Mouse (Mus musculus): Measurements from ENCODE around the gene Akt2. TPM values are rescaled to one million over a fixed set of nuclear protein-coding genes. Genes with fewer than 3 reads are reported as not detected.

Akt2 gene
- polyA plus RNA-seq (2016; fragmentation: Nextera tagmentation; extraction: Ambion mirVana) = 94.8 and 106 TPM in 2 replicates

DNA sequence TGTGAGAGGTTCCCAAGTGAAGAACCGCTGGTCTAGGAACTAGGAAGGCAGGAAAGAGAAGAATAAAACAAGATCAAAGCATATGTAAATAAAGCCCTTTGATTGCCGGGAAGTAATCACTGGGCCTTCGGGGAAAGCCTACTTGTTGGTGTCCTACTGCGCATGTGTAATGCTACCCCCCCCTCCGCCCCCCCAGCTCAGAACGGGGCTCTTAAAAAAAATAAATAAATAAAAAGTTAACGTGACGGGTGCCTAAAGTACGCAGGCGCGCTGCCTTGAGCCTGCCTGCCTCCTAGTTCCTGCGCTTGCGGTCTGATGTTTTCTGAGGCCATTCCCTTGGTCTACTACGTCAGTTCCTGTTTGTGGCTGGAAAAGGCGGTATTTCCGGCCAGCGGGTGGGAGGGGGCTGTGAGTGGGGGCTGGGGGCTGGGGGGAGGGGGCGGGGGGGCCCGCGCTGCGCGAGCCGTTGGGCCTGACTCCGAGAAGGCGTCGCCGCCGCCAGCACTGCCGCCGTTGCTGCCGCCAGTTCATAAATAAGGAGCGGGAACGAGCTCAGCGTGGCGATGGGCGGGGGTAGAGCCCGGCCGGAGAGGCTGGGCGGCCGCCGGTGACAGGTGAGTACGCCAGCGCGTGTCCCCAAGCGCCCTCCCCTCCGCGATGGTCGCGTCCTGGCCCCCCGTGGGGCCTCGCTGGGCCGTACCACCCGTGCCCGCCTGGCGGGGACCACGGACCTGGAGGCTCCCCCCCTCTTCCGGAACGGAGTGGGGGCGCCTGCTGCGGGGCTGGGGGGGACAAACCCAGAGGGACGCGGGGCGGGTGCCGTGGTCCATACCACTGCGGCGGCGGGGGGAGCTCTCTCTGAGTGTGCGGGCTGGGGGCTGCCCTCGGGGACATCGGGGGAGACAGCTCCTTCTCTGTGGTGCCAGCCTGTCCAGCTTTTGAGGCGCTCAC, at the start of gene Akt2:
Gene Akt2 (plus strand): TSS at position 287 of the 951 bp plus-strand sequence.
- peaks cover 16% of the 10 kb centered on the region; the same call in 1 of the 2 replicates for H3K36me3 ChIP-seq
- peaks cover 41% of the 10 kb centered on the region for H3K4me1 ChIP-seq
- under 1% methylated on average over 67 of the region's 71 CpGs for WGBS
- peak; percentile 97 for DNase-seq (ENCODE audit: low spot score)
- H3K27me3 ChIP-seq (ENCODE audit: insufficient read depth, poor library complexity, severe bottlenecking) = no peaks in the 10 kb centered on the region
- H3K9me3 ChIP-seq = no peaks in the 10 kb centered on the region
- peak within 1 kb of the TSS; percentile 98 for H3K27ac ChIP-seq
- peak within 1 kb of the TSS; percentile 93 for H3K4me3 ChIP-seq

DNA sequence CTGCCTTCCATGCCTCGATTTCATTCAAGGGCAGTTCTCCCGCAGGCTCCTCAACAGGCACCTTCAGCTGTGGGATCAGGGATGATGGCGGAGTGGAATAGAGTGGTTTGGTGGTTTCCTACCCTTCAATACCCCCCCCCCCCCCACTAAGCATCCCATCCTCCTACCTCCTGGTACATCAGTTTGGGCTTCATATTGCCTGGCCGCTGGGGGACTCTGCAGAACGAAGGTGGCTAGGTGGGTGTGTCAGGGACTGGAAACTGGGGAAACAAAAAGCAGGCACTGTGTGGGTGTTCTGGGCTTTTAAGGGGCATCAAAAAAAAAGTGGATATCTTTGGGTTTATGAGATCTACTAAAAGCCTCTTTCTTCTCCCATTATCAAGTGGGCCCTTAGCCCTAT, 49.4 kb upstream of the Akt2 start:
- H3K9me3 ChIP-seq = no peaks in the 10 kb centered on the region
- H3K4me1 ChIP-seq = peaks cover 27% of the 10 kb centered on the region
- H3K27ac ChIP-seq = peak overlapping the region; percentile 75; the same call in 1 of the 2 replicates
- DNase-seq (ENCODE audit: low spot score) = no peak
- H3K36me3 ChIP-seq = peaks cover 18% of the 10 kb centered on the region
- peaks cover 5% of the 10 kb centered on the region; the same call in 1 of the 2 replicates for H3K27me3 ChIP-seq (ENCODE audit: insufficient read depth, poor library complexity, severe bottlenecking)
- 55% methylated on average over 5 of the region's 5 CpGs for WGBS
- peak overlapping the region; percentile 66 for H3K4me3 ChIP-seq

DNA sequence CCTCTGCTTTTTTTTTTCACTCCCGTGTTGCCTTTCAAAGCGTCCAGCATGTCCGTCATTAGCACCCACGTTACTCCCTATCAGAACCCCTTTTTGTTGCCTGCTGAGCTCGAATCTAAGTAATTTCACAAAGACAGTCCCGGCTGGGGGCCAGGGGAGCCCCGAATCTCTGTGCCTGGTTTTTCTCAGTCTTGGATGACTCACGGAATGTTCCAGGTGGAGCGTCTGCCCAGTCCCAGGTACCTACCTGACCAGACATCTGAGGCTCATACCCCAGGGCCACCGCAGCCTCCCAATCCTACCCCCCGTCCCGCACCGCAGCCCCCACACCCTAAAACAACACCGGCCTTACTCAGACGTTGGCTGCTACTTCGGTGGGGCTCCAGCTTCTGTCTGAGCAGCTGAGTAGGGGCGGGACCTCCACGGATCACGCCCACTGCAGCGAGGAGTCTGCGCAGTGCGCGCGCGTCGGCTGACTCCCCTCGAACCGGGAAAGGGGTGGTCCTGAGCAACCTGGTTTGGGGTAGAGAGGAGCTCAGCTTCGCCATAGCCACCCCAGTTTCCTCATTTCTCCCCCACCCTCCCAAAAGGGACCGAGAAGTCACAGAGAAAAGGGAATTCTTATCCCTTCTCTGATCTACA, 48.8 kb upstream of the Akt2 start:
- Histone ChIP-seq H3K27ac (peak overlapping the region; percentile 75), H3K36me3 (peaks cover 12% of the 10 kb centered on the region; the same call in 1 of the 2 replicates), H3K9me3 (no peaks in the 10 kb centered on the region), H3K4me3 (peak overlapping the region; percentile 66), H3K27me3 (ENCODE audit: insufficient read depth, poor library complexity, severe bottlenecking) (peaks cover 5% of the 10 kb centered on the region; the same call in 1 of the 2 replicates), H3K4me1 (peaks cover 27% of the 10 kb centered on the region)
- DNase-seq (ENCODE audit: low spot score) = peak; percentile 94
- WGBS = 2% methylated on average over 30 of the region's 30 CpGs

DNA sequence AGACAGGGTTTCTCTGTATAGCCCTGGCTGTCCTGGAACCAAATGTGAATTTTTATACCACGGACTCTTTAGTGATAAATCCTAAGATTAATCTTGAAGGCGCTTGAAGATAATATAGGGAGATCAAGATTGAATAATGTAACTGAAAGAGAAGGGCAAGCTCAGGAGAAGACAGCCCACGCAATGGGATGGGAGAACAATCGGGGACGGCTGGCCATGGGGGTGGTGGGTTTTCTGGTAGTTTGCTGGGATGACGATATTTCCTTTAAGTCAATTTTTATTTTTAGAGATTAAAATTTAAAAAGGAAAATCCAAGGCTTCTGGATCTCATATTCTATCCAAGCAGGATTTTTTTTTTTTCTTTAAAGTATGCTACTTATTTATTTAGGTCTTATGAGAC, 48.3 kb upstream of the Akt2 start:
- H3K27me3 ChIP-seq (ENCODE audit: insufficient read depth, poor library complexity, severe bottlenecking) = peaks cover 5% of the 10 kb centered on the region; the same call in 1 of the 2 replicates
- 41% methylated on average over 6 of the region's 6 CpGs for WGBS
- peak overlapping the region; percentile 75 for H3K27ac ChIP-seq
- no peak for DNase-seq (ENCODE audit: low spot score)
- H3K4me1 ChIP-seq = peaks cover 27% of the 10 kb centered on the region
- 0 out of 2 replicates have a peak, but pooled peaks cover 9% of the 10 kb centered on the region for H3K36me3 ChIP-seq
- no peaks in the 10 kb centered on the region for H3K9me3 ChIP-seq
- peak overlapping the region; percentile 66 for H3K4me3 ChIP-seq

DNA sequence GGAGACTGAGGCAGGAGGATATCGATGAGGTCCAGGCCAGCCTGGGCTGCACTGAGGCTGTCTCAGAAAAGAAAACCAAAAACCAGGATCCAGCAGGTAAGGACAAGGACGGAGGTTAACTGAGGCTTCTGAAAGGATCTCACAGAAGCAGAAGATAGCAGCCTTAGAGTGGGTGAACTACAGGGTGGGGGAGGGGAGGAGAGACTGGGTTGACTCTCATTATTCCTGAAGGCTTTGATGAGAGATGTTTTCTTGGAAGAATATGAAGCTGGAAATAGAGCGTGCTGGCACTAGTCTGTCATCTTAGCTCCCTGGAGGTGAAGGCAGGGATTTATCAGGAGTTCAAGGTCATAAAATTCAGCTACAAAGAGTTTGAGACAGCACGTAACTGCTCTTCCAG, 47.5 kb upstream of the Akt2 start:
- H3K27me3 ChIP-seq (ENCODE audit: insufficient read depth, poor library complexity, severe bottlenecking) = peaks cover 5% of the 10 kb centered on the region; the same call in 1 of the 2 replicates
- no peaks in the 10 kb centered on the region for H3K9me3 ChIP-seq
- no peak overlapping the region for H3K27ac ChIP-seq

DNA sequence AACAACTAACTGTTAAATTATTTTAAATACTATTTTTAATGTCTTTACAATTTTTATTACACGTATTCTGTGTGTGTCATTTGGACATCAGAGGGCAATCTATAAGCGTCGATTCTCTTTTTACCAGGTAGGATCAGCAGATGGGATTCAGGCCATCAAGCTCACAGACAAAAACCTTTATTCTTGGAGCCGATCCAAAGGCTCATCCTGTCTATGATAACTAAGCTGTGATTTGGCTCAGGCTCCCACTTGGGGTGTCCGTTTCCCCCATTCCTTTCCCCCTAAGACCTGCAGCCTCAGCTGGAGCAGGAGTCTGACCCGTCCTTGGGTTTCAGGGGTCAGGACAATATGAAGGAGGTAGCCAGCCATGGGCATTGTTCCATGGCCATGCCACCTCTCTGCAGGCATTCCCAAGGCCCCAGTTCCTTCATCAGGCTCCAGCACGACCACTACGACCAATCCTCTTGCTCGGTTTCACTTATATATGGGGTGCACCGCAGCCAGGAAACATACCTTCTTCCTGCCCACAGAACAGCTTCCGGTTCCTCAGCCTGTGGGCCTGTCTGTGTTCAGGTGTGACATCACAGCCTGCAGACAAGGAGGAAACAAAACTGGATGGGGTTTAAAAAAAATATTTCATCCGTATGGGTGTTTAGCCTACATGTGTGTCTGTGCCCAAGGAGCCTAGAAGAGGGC, 46.5 kb upstream of the Akt2 start:
- Histone ChIP-seq H3K9me3 (no peaks in the 10 kb centered on the region), H3K4me1 (peaks cover 27% of the 10 kb centered on the region), H3K4me3 (no peak overlapping the region), H3K27me3 (ENCODE audit: insufficient read depth, poor library complexity, severe bottlenecking) (peaks cover 5% of the 10 kb centered on the region; the same call in 1 of the 2 replicates), H3K27ac (no peak overlapping the region), H3K36me3 (0 out of 2 replicates have a peak, but pooled peaks cover 3% of the 10 kb centered on the region)
- 81% methylated on average over 12 of the region's 12 CpGs for WGBS
- no peak for DNase-seq (ENCODE audit: low spot score)

More for the DNA sequence above, 47.5 kb upstream of the Akt2 start:
- Histone ChIP-seq H3K4me1 (peaks cover 27% of the 10 kb centered on the region), H3K4me3 (no peak overlapping the region), H3K36me3 (0 out of 2 replicates have a peak, but pooled peaks cover 9% of the 10 kb centered on the region)
- 76% methylated on average over 4 of the region's 4 CpGs for WGBS
- DNase-seq (ENCODE audit: low spot score) = no peak

DNA sequence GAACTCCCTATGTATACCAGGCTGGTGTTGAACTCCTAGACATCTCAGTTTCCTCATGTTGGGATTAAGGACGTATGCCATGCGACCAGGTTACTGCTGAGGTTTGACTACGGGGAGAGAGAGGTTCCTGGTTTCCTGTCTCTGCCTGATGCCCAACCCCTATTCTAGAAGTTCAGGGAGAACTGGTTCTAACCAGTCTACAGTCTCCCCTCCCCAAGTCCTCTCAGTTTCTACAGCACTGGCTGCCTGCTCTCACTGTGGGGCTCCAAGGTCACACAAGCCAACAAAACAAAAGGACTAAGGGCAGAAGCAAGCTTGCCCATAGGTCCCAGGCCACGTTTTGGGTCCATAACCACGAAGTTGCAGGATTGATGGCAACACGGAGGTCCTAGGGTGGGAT, 41.8 kb upstream of the Akt2 start:
- WGBS = 67% methylated on average over 6 of the region's 6 CpGs

DNA sequence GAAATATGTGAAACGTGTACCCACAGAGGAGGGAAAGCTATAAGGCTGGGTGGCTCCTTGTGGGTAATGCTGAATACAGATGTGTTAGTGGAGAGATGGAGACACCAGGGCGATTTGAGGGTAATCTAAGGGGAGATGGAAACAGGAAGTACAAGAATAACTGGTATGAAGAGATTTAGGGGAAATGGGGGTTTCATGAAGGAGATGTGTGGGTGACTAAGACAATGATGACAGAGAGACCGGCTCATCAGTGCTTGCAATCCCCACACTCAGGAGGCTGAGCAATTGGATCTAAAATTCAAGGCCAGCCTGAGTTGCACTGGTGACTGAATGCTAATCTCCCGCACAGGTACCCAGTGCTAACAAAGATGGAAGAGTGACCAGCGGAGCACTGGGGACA, 39.3 kb upstream of the Akt2 start:
- peak overlapping the region; percentile 84 for H3K4me3 ChIP-seq
- no peaks in the 10 kb centered on the region for H3K27me3 ChIP-seq (ENCODE audit: insufficient read depth, poor library complexity, severe bottlenecking)
- WGBS = 49% methylated on average over 5 of the region's 5 CpGs
- peaks cover 19% of the 10 kb centered on the region for H3K36me3 ChIP-seq
- no peaks in the 10 kb centered on the region for H3K9me3 ChIP-seq
- H3K4me1 ChIP-seq = peaks cover 20% of the 10 kb centered on the region; the same call in 1 of the 2 replicates
- 0 out of 2 replicates have a peak overlapping the region, but pooled peaks have one; percentile 86 for H3K27ac ChIP-seq
- no peak for DNase-seq (ENCODE audit: low spot score)

More for the DNA sequence above, 41.8 kb upstream of the Akt2 start:
- no peak overlapping the region for H3K27ac ChIP-seq
- H3K36me3 ChIP-seq = 0 out of 2 replicates have a peak, but pooled peaks cover under 1% of the 10 kb centered on the region
- no peaks in the 10 kb centered on the region for H3K9me3 ChIP-seq
- DNase-seq (ENCODE audit: low spot score) = no peak
- H3K27me3 ChIP-seq (ENCODE audit: insufficient read depth, poor library complexity, severe bottlenecking) = no peaks in the 10 kb centered on the region
- no peak overlapping the region for H3K4me3 ChIP-seq
- H3K4me1 ChIP-seq = peaks cover 17% of the 10 kb centered on the region; the same call in 1 of the 2 replicates

DNA sequence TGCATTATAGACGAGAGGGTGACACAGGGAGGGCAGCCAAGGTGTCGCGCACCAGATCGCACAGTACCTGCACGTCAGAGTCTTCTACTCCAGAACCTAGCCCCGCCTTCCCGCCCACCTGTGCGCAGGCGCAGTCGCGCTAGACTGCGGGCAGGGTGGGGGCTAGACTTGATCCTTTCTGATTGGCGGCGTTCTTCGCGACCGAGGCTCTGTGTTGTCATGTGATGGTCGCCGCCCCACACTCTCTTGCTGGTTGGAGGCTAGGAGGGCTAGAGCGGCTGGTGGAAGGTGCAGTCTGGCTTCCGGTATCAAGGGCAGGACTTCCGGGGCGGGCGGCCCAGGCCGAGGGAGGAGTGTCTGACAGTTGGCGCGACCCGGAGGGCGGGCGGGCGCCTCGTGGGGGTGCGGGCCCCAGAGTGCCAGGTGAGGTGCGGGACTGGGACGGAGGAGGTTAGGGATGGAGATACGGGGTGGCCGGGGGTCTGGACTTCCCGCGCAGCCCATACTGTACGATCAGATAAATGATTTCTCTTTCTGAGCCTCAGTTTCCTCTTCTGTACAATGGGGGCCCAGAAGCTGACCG, 38.3 kb upstream of the Akt2 start, which contains the start of the genes Pld3 and 2310022A10Rik:
Gene Pld3 (minus strand): TSS at position 288 of the 583 bp plus-strand sequence.
Gene 2310022A10Rik (plus strand): TSS at position 303 of the 583 bp plus-strand sequence.
- under 1% methylated on average over 41 of the region's 41 CpGs for WGBS
- H3K27me3 ChIP-seq (ENCODE audit: insufficient read depth, poor library complexity, severe bottlenecking) = no peaks in the 10 kb centered on the region
- peak; percentile 99 for DNase-seq (ENCODE audit: low spot score)

DNA sequence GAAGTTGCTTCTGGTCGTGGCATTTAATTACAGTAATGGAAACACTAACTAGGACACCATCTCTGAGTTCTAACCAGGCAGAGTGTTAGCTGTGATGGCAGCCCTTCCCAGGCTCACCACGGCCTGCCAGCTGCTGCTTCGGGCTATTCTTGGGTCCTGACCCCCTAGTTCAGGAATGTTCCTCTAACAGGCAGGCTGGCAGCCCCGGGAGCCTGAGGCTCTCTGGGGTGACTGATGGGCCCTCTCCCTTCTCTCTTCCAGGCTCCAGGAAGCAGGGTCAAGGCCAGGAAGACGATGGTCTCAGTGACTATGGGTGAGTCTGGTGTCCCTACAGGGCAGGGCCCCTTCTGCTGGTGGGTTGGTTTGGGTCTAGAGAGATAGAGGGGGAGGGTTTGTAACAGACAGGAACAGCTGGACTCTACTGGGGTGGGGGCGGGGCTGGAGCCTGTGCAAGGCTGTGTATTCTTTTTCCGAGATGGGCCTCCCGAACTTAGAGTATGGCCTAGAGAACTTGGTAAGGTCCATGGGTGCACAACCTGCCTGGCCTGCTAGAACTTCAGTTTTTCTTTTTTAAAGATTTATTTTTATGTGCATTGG, 31.0 kb upstream of the Akt2 start:
- 53% methylated on average over 8 of the region's 8 CpGs for WGBS
- peaks cover 74% of the 10 kb centered on the region for H3K36me3 ChIP-seq

More for the DNA sequence above, 38.3 kb upstream of the Akt2 start, which contains the start of the genes Pld3 and 2310022A10Rik:
- Histone ChIP-seq H3K9me3 (no peaks in the 10 kb centered on the region), H3K4me3 (peak within 1 kb of the TSS; percentile 84), H3K36me3 (peaks cover 19% of the 10 kb centered on the region), H3K27ac (peak within 1 kb of the TSS; percentile 86), H3K4me1 (peaks cover 20% of the 10 kb centered on the region; the same call in 1 of the 2 replicates)

DNA sequence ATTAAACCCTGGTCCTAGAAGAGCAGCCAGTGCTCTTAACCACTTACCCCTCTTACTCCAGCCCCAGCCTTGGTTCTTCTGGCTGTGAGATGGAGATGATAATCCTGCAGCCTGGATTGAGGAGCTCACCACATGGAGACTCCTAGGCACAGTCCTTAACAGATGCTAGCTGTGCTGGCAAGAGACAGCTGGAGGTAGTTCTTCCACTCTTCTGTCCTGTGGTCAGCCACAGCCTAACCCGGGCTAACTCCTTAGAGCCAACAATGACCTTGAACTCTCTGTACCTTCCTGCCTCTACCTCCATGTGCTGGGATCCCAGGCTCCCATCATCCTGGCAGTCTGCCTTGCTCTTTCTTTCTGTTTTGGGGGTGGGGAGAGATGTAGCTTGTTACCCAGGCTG, 30.4 kb upstream of the Akt2 start:
- H3K27ac ChIP-seq = peak overlapping the region; percentile 72
- H3K4me3 ChIP-seq = 0 out of 2 replicates have a peak overlapping the region, but pooled peaks have one; percentile 12
- H3K27me3 ChIP-seq (ENCODE audit: insufficient read depth, poor library complexity, severe bottlenecking) = no peaks in the 10 kb centered on the region

More for the DNA sequence above, 31.0 kb upstream of the Akt2 start:
- Histone ChIP-seq H3K9me3 (no peaks in the 10 kb centered on the region), H3K4me3 (peak overlapping the region; percentile 23; the same call in 1 of the 2 replicates), H3K27me3 (ENCODE audit: insufficient read depth, poor library complexity, severe bottlenecking) (no peaks in the 10 kb centered on the region), H3K27ac (peak overlapping the region; percentile 72), H3K4me1 (peaks cover 15% of the 10 kb centered on the region)
- no peak for DNase-seq (ENCODE audit: low spot score)

More for the DNA sequence above, 30.4 kb upstream of the Akt2 start:
- Histone ChIP-seq H3K9me3 (no peaks in the 10 kb centered on the region), H3K4me1 (peaks cover 15% of the 10 kb centered on the region), H3K36me3 (peaks cover 74% of the 10 kb centered on the region)
- WGBS = 92% methylated on average over 1 of the region's 1 CpGs
- no peak for DNase-seq (ENCODE audit: low spot score)

Data from heart, embryonic 10.5 days (tissue).